Mouse (Mus musculus) WW6 (cell line): ENCODE measurements around the gene Gpr176.

Source experiments
- DNase-seq: peaks from one replicate; pipeline ENCODE4 v3.0.0-alpha.2; 2013; ENCODE audit warnings: low read depth, low spot score

The Gpr176 gene

GRCm38 (mm10) chr2:118245914-118246313, 127.3 kb downstream of the Gpr176 start:
- peak; percentile 42 for DNase-seq

GRCm38 (mm10) chr2:118236196-118236595, 137.0 kb downstream of the Gpr176 start:
- no peak for DNase-seq

GRCm38 (mm10) chr2:118235614-118236013, 137.6 kb downstream of the Gpr176 start:
- no peak for DNase-seq

GRCm38 (mm10) chr2:118230544-118230943, 142.7 kb downstream of the Gpr176 start:
- DNase-seq: no peak

- no peak for DNase-seq
Observed at GRCm38 (mm10) chr2:118228486-118229079, 144.6 kb downstream of the Gpr176 start.
